Mouse (Mus musculus) kidney, adult 9 months (tissue): ENCODE results near the gene A630001G21Rik.
A peak's percentile ranks its signal among the peaks of the same experiment; 100 is the strongest.

Experiments used
- DNase-seq: peaks from one replicate; pipeline ENCODE4 v3.0.0; 2022

The A630001G21Rik gene

GRCm38 (mm10) chr1:85732581-85732980 is 45.9 kb downstream of the A630001G21Rik start:
- DNase-seq: no peak

GRCm38 (mm10) chr1:85730471-85730870 is 48.0 kb downstream of the A630001G21Rik start:
- DNase-seq: no peak

- DNase-seq: no peak
Observed at GRCm38 (mm10) chr1:85720220-85720893, 58.1 kb downstream of the A630001G21Rik start.

DNA sequence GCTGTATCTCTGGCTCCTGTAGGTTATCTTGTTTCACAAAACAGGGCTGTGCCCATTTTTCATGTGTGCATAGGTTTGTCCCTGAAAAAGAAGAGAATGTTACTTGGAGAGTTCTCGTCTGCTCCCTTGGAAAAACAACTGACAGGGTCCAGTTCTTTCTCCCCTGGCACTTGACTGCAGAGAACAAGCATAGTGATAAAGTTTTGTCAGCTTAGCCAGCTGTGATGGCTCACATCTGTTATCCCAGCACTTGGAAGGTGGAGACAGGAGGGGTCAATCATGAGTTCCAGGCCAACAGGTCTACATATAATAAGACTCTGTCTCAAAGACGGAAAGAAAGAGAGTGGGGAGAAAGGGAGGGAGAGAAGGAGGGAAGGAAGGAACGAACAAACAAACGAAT is 59.4 kb downstream of the A630001G21Rik start:
- DNase-seq: no peak

DNA sequence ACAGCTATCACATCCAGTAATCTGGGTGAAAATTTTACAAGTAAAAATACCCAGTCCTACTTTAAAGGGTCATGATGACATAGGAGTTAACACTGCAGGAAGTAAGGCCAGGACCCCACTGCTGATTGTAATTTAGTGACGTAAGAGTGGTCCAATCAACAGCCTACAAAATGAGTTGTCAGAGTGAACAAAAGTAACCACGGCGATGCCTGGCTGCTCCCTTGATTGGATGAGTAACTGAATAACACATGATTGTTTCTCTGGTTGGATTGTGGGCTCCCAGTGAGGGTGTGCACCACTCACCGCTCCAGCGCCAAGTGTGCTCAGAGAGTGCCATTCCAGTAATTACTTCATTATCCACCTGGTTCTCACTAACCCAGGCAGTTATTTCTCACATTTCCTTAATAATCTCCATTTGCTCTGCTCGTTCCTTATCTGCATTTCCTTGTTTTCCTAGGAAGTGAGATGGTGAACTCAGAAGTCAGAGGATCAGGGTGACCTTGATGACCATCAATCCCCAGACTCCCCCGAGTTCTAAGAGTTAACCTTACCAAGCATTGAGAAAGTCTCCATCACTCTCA is 61.9 kb downstream of the A630001G21Rik start:
- DNase-seq: no peak

GRCm38 (mm10) chr1:85714501-85714900 is 63.9 kb downstream of the A630001G21Rik start:
- DNase-seq: no peak

GRCm38 (mm10) chr1:85706754-85707153 is 71.7 kb downstream of the A630001G21Rik start:
- DNase-seq: peak; percentile 13

DNA sequence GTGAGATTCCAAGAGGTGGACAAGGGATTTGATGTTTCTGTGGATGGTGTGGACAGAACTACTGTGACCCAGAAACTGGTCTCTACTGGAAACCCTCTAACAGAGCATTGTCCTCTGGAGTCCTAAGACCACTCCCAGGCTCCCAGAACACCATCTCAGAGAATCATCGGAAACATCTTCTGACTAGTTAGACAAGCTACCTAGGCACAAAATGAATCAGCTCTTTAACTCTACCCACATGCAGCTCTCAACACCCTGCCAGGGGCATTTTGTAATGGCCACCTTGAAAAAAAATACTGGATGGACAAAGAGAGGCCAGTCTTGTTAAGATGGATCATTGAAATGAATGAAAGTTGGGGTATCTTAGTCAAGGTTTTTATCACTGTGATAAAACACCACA is 72.9 kb downstream of the A630001G21Rik start:
- no peak for DNase-seq

- DNase-seq: peak; percentile 65
Observed at GRCm38 (mm10) chr1:85703245-85704186, 74.9 kb downstream of the A630001G21Rik start.

GRCm38 (mm10) chr1:85702531-85702930 is 75.9 kb downstream of the A630001G21Rik start:
- no peak for DNase-seq

DNA sequence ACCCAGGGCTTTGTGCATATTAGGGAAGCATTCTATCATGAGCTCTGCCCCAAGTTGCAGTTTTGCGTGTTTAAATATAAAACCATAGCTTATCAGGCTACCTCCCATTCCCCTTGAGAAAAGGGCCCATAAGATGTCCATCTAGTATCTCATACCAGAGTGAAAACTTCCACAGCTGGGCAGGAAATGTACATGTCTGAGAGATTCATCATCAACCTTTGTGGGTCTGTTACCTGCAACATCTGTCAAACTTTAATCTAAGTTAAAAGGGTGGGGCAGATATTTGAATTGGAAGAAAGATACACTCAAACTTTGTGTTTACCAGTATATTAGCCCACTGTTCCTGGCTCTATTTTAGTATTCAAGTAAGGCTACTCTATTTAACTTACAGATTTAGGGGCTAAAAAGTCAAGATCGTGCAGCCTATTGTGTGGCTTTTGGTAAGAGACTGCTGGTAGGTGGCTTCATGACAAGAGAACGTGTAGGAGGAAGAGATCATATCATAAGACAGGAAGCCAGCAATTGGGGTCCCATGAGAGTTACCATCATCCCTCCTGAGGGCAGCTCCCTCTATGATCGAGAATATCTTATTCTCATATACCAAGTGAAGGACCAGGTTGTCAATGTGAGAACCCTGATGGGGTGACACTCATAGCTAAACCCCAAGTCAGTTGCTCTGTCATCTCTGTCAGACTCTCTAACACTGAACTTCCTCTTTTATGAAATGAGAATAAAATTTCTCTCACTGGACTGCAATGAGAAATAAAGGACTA is 80.5 kb downstream of the A630001G21Rik start:
- DNase-seq: no peak

- no peak for DNase-seq
Observed at GRCm38 (mm10) chr1:85695646-85696045, 82.8 kb downstream of the A630001G21Rik start.

GRCm38 (mm10) chr1:85693280-85693679 is 85.2 kb downstream of the A630001G21Rik start:
- no peak for DNase-seq

GRCm38 (mm10) chr1:85692281-85692680 is 86.2 kb downstream of the A630001G21Rik start:
- no peak for DNase-seq

GRCm38 (mm10) chr1:85690544-85690943 is 87.9 kb downstream of the A630001G21Rik start:
- DNase-seq: no peak

DNA sequence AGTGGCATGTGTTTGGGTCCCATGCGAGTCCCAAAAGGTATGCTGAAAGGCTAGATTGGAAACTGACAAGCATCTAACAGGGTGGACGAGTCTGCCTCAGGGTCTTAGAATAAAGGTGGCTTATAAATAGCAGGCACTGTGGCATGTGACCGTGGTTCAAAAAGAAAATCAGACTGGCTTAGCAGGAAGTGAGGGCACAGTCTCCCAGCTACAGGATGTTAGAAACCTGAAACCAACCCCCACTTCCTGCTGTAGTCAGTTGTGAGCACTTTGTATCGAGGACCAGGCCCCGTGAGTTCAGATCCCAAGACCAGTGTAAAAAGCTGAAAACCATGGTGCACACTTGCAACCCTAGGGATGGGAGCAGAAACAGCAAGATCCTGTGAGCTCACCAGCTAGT is 91.1 kb downstream of the A630001G21Rik start:
- DNase-seq: no peak

- DNase-seq: no peak
Observed at GRCm38 (mm10) chr1:85686666-85687065, 91.8 kb downstream of the A630001G21Rik start.

DNA sequence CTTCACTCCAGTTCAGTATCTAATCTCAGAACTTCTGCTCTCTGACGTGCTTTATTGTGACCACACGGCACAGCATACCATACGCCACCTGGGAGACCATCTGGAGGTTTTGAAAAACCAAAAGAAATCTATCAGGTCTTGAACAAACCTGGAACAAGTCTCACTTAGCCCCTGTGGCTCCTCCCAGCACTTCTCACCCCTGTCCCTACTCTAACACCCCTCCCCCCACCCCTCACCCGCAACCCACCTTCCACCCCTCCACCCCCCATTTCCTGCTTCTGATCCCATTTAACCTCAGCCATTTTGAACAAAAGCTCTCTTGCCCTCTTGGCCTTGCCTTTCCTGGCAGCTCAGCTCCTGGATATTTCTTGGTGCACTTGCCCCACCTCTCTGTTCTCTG is 98.2 kb downstream of the A630001G21Rik start:
- DNase-seq: peak; percentile 8
